Mouse (Mus musculus): ENCODE measurements around the gene Strn4.

Strn4 gene

DNA sequence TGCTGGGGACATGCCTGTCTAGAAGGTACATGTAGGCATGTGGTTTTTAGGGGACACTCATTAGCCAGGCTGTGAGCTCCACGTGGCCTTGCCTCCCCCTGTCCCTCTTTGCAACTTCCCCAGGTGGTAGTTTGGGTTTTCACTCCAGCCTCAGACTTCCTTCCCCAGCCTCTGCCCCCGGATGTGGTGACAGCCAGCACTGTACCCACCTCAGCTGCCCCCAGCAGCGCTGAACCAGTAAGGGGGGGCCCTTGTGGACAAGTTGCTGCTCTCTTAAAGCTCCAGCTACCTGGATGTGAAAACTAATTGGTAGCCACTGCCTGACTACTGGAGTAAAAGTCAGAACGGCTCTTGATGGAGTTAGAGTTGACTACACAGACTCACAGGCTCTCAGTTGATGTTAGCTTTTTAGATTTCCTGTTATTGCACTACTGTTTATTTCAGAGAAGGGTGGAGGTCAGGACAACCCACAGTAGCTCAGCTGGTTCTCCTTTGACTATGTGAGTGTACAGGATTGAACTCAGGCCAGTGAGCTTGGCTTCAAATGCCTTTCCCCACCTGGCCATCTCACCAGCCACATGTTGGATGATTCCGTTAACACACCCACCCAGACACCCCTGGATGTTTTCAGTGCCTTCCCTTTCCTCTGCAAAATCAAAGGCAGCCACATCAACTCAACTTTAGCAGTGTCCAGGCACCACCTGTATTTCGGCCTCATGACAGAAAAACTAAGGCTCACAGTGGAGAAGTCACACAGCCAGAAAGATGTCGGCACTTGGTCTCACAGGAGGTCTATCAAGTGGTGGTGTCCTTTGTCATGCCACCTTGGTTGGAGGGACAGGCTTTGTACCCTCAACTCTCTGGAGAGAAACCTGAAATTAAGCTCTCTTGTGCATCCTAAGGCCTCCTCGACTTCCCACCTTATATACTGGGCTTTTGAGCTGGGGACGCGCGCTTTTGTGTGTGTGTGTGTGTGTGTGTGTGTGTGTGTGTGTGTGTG is 26.2 kb downstream of the Strn4 start:
- no peak for DNase-seq (ENCODE audit: low spot score)

DNA sequence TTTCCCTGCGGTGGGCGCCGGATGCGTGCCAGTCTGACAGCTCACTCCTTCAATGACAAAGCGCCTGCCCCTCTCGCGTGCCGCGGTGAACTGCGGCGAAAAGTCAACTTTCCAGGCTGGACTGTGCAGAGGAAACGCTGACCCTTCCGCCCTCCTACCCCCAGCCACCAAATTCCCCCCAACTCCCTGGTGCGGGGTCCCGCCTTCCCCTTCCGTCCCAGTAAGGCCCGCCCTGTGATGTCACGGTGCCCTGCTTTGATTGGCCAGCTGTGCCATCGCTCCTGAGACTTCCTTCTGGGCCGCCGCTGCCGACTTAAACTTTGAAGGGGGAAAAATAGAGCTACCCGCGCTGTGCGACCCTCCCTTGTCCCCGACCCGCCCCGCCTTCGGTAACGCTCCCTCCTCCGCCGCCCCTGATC is 27.0 kb downstream of the Strn4 start, which contains the start of gene Prkd2:
TSS of gene Prkd2 (plus strand) at position 258 of the 419 bp plus-strand sequence.
- peak; percentile 89 for DNase-seq (ENCODE audit: low spot score)

DNA sequence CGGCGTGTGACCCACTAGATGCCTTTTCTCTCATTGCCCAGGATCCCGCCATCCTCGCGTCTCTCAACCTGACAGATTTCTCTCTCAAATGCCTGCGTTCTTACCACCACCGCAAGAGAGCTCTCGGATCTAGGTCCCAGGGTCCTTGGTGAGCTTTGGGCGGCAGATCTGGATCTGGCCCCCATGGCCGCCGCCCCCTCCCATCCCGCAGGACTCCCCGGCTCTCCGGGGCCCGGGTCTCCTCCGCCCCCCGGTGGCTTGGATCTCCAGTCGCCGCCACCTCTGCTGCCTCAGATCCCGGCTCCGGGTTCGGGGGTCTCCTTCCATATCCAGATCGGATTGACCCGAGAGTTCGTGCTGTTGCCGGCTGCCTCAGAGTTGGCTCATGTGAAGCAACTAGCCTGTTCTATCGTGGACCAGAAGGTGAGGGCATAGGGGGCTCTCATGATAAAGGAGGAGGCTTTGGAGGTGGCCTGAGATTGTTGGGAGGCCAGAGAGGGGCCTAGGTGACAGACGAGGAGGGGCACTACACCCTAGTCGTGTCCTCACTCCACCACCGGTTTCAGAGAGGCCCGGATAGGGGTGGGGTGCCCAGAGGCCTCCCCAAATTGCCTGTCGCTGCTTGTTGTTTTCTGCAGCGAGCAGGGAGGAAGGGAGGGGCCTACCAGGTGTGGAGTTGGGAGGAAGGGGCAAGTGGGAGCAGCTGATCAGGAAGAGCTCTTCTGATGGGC is 27.9 kb downstream of the Strn4 start:
- DNase-seq (ENCODE audit: low spot score) = no peak

DNA sequence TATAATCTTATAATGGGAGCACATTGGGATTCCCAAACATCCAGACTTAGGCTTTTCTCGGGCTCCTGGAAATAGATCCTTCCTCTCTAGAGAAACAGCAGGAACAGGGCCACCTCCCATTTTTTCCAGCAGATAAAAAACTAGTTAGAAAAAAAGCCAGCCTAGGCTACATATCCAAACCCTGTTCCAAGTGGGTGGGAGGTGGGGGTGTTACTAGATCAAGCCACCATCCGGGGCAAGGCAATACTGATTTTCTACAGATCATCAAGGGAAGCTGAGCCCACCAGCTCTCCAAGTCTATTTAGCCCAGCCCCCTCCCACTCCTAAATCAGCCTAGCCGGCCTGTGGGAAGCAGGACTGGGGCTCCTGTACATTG is 29.0 kb downstream of the Strn4 start:
- no peak for DNase-seq (ENCODE audit: low spot score)

DNA sequence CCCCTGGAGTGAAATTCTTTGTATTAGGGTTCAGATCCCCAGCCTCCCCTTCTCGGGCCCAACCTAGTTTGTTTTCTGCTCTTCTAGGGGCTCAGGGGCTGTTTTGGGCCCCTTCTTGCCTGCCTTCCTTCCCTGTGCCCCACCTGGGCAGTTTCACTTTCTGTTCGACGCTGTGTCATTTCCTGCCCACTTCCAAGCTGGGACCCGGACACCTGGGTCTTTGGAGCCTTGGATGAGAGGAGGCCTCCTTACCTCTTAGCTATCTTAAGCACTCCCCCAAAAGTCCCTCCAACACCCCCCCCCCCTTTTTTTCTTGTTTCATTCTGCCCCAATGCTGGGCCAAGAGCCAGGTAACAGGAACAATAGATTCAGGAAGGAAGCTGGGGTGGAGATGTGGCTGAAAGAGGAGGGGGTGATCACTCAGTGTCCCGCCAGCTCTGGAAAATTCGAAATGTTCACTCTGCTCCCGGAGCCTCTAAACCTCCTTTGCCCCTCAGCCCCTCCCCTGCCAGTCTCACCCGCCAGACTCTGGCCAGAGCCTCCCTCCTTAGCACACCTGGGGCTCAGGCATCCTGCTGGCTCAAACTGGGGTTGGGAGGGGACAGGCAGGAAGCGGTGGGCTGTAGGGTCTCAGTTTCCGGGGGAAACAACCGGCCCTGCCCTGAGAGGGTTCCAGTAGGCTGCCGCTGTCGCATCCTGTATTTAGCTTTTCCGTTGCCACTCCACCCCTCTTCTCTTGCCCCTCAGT is 29.6 kb downstream of the Strn4 start:
- no peak for DNase-seq (ENCODE audit: low spot score)

DNA sequence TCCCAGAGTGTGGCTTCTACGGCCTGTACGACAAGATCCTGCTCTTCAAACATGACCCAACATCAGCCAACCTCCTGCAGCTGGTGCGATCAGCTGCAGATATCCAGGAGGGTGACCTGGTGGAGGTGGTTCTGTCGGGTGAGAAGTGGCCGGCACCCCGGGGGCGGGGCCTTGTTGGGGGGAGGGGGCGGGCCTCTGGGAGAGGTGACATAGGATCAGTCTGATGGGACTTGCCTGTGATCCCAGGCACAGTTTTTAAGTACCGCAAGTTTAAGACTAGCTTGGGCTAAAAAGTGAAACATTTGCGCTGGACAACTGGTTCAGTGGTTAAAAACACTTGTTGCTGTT is 30.1 kb downstream of the Strn4 start:
- DNase-seq (ENCODE audit: low spot score) = no peak

DNA sequence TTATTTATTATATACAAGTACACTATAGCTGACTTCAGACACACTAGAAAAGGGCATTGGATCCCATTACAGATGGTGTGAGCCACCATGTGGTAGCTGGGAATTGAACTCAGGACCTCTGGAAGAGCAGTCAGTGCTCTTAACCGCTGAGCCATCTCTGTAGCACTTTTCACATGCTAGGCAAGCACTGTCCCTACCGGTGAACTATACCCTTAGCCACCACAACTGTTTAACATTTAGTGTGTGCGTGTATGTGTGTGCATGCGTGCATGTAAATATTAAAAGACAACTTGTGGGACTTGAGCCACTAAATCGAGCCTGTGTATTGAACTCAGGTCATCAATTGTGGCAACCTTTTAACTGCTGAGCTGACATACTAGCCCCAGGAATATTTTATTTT is 31.1 kb downstream of the Strn4 start:
- no peak for DNase-seq (ENCODE audit: low spot score)

DNA sequence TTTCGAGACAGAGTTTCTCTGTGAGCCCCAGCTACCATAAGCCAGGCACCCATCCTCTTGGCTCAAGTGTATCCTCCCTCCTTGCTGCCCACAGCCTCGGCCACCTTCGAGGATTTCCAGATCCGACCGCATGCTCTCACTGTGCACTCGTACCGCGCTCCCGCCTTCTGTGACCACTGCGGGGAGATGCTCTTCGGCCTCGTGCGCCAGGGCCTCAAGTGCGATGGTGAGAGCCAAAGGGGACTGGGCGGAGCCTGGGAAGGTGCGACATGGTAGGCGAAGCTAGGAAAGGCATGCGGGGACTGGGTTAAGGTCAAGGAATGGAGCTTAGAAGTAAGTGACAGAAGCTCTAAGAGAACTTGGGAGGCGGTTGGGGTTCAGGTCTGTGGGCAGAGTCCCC is 31.8 kb downstream of the Strn4 start:
- no peak for DNase-seq (ENCODE audit: low spot score)

DNA sequence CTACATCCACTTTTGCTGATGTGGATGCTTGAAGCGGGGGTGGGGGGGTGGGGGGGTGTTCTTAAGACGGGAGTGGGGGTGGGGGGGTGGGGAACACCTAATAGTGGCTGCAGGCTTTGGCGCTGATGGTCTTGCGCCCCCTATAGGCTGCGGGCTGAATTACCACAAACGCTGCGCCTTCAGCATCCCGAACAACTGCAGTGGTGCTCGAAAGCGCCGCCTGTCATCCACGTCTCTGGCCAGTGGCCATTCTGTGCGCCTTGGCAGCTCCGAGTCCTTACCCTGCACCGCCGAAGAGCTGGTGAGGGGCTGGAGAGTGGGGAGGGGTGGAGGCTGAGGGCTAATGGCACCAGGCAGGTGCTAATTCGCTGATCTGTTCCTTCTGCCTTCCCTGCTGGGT is 32.9 kb downstream of the Strn4 start:
- DNase-seq (ENCODE audit: low spot score) = peak; percentile 80

DNA sequence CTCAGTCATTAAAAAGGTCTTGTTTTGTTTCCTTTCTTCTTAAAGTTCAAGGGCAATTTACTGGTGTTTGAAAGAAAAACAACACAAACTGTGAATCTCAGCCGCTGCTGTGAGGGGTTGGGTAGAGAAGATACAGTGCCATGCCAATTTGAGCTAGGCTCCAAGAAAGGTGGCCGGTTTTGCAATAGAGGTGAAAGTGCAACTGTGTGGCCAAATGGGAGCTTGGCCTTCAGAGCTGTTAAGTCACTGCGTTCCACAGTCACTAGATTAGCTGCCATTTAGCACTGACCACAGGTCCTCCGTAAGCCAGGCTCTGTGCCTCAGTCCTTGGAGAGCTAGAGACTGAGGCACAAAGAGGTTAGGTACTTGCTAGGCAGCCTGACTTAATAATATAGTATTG is 35.9 kb downstream of the Strn4 start:
- no peak for DNase-seq (ENCODE audit: low spot score)

DNA sequence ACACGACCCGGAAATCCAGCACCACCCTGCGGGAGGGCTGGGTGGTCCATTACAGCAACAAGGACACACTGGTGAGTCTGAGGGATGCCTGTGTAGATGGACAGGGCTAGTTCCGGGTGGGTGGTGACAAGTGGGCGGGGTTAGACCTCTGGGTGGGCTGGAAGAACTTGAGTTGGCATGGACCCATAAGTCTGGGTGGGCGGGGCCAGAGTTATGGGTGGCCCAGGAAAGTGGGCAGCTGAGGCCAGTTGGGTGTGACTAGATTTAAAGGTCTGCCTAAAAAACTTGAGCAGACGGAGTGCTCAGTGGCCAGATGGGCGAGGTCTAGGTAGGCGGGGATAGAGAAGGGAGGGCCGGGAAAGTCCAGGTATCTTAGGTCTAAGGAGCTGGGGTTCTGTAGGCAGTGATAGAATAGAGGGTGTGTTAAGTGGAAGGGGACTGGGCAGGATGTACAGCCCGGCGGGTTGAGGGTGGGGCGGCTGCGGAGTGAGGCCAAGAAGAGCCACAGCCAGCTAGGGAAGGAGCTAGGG is 37.7 kb downstream of the Strn4 start:
- DNase-seq (ENCODE audit: low spot score) = no peak

DNA sequence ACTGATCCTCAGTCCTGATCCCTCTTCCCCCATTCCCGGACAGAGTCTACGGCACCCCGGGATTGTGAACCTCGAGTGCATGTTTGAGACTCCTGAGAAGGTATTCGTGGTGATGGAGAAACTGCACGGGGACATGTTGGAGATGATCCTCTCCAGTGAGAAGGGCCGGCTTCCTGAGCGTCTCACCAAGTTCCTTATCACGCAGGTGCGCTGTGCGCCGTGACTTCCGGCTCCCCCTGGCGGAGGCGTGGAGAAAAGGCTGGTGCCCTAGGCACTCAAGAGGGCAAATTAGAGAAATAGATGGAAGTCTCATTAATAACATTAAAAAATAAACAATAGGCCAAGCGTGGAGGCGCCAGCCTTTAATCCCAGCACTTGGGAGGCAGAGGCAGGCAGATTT is 42.6 kb downstream of the Strn4 start:
- no peak for DNase-seq (ENCODE audit: low spot score)

DNA sequence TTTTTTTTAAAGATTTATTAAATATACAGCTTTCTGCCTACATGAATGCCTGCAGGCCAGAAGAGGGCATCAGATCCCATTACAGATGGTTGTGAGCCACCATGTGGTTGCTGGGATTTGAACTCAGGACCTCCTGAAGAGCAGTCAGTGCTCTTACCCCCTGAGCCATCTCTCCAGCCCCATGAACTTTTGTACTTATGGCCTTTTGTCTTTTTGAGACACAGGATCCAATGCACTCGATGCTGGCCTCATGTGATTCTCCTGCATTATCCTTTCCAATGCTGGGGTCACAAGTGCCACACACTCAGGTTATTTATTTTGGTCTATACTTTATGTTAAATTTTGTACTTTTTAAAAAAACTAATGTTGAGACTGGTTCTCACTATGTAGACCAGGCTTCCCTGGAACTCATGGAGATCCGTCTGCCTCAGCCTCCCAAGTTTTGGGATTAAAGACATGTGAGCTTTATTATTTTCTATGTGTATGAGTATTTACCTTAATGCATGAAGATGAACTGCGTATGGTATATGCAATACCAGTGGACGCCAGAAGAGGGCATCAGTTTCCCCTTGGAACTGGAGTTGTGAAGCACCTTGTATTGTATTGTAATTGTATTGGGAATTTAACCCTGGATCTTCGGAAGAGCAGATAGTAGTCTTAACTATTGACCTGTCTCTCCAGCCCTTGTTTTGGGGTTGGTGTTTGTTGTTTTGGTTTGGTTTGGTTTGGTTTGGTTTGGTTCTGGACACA is 44.4 kb downstream of the Strn4 start:
- DNase-seq (ENCODE audit: low spot score) = peak; percentile 62

DNA sequence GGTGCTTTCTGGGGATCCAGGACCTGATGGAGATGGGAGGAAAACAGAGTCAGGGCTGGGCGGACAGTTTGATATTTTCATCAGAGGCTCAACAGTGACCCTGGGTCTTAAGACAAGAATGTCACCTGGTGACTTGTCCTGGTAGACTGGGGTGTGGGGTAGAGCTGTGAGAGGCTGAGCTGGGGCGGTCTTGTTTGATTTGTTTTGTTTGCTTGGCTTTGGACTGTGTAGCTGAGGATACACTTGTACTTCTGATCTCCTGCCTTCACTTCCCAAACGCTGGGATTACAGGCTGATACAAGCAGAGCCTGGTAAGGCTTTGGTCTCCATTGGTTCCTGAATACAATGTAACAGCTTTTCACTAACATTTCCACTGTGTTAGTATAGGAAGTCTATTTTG is 51.8 kb downstream of the Strn4 start:
- DNase-seq (ENCODE audit: low spot score) = no peak

DNA sequence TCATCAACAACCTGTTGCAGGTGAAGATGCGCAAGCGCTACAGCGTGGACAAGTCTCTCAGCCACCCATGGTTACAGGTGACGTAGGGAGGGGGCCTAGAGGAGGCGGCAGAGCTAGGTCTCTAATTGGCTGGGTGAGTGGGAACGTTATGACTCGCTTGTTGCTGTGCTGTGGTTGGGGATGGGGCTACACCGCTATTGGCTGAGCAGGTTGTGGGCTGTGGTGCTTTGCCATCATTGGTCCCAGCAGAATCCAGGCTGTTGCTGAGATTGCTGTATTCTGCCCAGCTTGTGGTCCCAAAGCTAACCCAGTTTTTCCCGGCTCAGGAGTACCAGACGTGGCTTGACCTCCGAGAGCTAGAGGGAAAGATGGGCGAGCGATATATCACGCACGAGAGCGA is 53.8 kb downstream of the Strn4 start:
- peak; percentile 93 for DNase-seq (ENCODE audit: low spot score)

DNA sequence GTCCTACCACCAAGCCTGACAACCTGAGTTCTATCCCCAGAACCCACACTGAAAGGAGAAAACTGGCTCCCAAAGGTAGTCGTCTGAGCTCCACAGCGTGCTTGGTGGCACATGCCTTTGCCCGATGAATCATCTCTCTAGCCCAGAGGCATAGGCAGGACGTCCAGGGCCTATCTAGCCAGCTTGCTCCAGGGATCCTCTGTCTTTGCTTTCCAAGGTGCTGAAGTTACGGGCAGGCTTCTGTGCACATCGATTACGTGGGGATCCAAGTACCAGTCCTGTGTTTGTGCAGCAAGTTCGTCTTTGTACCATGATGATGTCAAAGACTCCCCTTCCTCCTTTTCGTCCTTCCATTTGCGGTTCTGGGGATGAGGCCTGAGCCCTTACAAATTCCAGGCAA is 55.9 kb downstream of the Strn4 start:
- no peak for DNase-seq (ENCODE audit: low spot score)

DNA sequence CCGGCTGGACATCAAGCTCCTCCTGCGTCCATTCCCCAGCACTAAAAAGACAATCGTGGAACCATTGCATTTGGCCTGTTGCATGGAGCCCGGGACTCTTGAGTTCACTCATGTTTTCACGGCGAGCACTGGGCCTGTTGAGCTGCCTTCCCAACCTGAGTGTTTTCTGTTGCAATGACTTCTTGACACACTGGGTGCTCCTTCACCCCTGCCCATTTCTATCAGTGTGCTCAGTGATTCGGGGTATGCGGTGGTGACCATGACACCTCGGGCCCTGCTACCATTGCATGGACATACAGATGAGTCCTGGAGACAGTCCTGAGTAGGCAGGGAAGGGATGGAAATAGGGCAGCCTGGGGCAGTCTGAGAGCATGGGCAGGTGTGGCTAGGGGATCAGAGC is 56.8 kb downstream of the Strn4 start:
- DNase-seq (ENCODE audit: low spot score) = no peak

DNA sequence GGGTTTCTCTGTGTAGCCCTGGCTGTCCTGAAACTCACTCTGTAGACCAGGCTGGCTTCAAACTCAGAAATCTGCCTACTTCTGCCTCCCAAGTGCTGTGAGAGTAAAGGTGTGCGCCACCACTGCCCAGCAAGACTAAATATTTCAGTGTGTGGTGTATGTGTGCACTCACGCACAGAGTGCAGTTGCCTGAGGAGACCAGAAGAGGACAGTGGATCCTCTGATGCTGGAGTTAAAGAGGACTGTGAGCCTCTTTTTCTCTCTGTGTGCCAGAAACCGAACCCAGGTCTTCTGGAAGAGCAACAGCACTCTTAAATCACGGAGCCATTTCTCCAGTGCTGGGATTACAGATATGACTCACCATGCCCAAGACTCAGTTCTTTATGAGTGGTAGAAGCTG is 57.7 kb downstream of the Strn4 start:
- DNase-seq (ENCODE audit: low spot score) = no peak

DNA sequence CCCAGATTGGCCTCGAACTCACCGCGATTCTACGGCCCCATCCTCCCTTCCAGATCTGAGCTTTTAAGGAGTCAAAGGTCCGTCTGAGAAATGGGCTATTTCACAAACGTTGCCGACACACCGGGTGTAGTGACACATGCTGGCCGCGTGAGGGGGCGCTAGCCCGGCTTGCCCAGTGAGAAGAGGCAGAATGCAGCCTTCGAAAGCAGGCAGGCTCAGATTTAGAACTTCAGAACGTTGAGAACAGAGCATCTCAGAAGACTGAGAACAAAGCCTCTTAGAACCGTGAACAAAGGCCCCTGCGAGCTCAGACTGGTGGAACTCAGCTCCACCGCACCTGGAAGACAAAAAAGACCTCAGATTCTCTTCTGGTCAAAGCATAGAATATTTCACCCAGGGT is 58.5 kb downstream of the Strn4 start:
- DNase-seq (ENCODE audit: low spot score) = peak; percentile 83

DNA sequence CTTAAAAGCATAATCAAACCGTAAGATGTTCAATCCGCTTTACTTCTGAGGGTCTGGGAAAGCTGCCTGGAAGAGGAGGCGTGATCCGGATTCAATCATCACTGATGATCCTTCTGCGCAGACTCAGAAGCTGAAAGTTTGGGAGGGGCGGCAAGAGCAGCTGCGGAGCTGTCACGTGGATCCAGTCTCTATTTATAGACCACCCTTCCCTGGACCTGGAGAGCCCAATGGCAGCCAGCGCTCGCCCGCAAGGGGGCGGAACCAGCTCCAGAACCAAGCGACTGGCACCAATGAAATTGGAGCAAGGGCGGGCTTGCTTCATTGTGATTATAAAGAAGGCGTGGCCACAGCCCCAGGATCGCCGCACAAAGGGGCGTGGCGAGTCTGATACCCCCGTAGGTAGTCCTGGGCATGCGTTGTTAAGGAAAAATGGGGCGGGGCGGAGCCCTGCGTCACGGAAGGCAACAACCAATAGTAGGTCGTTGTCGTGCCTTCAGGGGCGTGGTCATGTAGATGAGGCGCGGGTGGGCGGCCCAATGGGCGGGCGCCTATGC is 59.1 kb downstream of the Strn4 start:
- DNase-seq (ENCODE audit: low spot score) = peak; percentile 100

DNA sequence AGATGAGACGGTGACA is 59.4 kb downstream of the Strn4 start, which contains the start of gene Dact3:
TSS of gene Dact3 (plus strand) at position 8 of the 16 bp plus-strand sequence.
- DNase-seq (ENCODE audit: low spot score) = no peak

DNA sequence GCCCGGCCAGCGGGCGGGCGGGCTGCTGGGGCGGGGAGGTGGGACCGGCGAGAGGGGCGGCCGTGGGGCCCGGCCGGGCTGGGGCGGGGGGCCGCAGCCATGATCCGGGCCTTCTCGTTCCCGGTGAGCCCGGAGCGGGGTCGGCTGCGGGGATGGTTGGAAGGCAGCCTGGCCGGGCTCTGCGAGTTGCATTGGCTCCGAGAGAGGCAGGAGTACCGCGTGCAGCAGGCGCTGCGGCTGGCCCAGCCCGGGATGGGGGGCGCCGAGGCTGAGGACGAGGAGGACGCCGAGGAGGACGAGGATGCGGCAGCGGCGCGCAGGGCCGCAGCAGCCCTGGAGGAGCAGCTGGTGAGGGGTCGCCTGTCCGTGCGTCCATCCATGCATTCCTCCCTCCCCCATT is 59.6 kb downstream of the Strn4 start:
- no peak for DNase-seq (ENCODE audit: low spot score)
